Mouse (Mus musculus): ENCODE data around the gene Hnrnpa0. TPM values are rescaled to one million over a fixed set of nuclear protein-coding genes. Genes with fewer than 3 reads are reported as not detected.

Gene Hnrnpa0
- polyA plus RNA-seq, 1 experiment from 2014 or later = 13.7 TPM

- WGBS = 44% methylated on average over 4 of the region's 4 CpGs
- ATAC-seq (replicated peaks; ENCODE audit: extremely low read depth, insufficient read depth, low FRiP score) = no peak
Observed at GRCm38 (mm10) chr13:58129687-58130246, 1.4 kb upstream of the Hnrnpa0 start.

GRCm38 (mm10) chr13:58128768-58129671, 664 bp upstream of the Hnrnpa0 start:
- H3K36me3 ChIP-seq (ENCODE audit: control insufficient read depth, insufficient read depth) = no peaks in the 10 kb centered on the region
- WGBS = under 1% methylated on average over 75 of the region's 83 CpGs
- peak overlapping the region; percentile 97 for H3K9ac ChIP-seq (ENCODE audit: low read length)
- H3K4me2 ChIP-seq (ENCODE audit: low read depth, low read length) = peak overlapping the region; percentile 79
- peak overlapping the region; percentile 99 for H3K27ac ChIP-seq (ENCODE audit: low read length)
- H3K4me3 ChIP-seq (ENCODE audit: low read length) = peak overlapping the region; percentile 83
- no peaks in the 10 kb centered on the region for H3K27me3 ChIP-seq (ENCODE audit: control insufficient read depth, insufficient read depth, low read length)
- H3K9me3 ChIP-seq (replicated peaks; ENCODE audit: control insufficient read depth, low read length) = no peaks in the 10 kb centered on the region
- H3K4me1 ChIP-seq (ENCODE audit: control insufficient read depth, insufficient read depth, low read length) = peaks cover 18% of the 10 kb centered on the region
- peak; percentile 96 for ATAC-seq (replicated peaks; ENCODE audit: extremely low read depth, insufficient read depth, low FRiP score)

More at GRCm38 (mm10) chr13:58129687-58130246, 1.4 kb upstream of the Hnrnpa0 start:
- Histone ChIP-seq H3K27me3 (ENCODE audit: control insufficient read depth, insufficient read depth, low read length) (no peaks in the 10 kb centered on the region), H3K36me3 (ENCODE audit: control insufficient read depth, insufficient read depth) (no peaks in the 10 kb centered on the region), H3K27ac (ENCODE audit: low read length) (peak overlapping the region; percentile 99), H3K4me1 (ENCODE audit: control insufficient read depth, insufficient read depth, low read length) (peaks cover 15% of the 10 kb centered on the region), H3K9me3 (replicated peaks; ENCODE audit: control insufficient read depth, low read length) (no peaks in the 10 kb centered on the region), H3K4me3 (ENCODE audit: low read length) (peak overlapping the region; percentile 83), H3K4me2 (ENCODE audit: low read depth, low read length) (peak overlapping the region; percentile 79), H3K9ac (ENCODE audit: low read length) (peak overlapping the region; percentile 97)

- peaks cover 26% of the 10 kb centered on the region for H3K4me1 ChIP-seq (ENCODE audit: control insufficient read depth, insufficient read depth, low read length)
- under 1% methylated on average over 81 of the region's 81 CpGs for WGBS
- H3K4me3 ChIP-seq (ENCODE audit: low read length) = peak overlapping the region; percentile 83
- H3K9me3 ChIP-seq (replicated peaks; ENCODE audit: control insufficient read depth, low read length) = no peaks in the 10 kb centered on the region
- H3K4me2 ChIP-seq (ENCODE audit: low read depth, low read length) = peak overlapping the region; percentile 80
- peak overlapping the region; percentile 97 for H3K9ac ChIP-seq (ENCODE audit: low read length)
- peak; percentile 30 for ATAC-seq (replicated peaks; ENCODE audit: extremely low read depth, insufficient read depth, low FRiP score)
- H3K27ac ChIP-seq (ENCODE audit: low read length) = peak overlapping the region; percentile 99
- no peaks in the 10 kb centered on the region for H3K36me3 ChIP-seq (ENCODE audit: control insufficient read depth, insufficient read depth)
- no peaks in the 10 kb centered on the region for H3K27me3 ChIP-seq (ENCODE audit: control insufficient read depth, insufficient read depth, low read length)
Observed at GRCm38 (mm10) chr13:58127766-58128361, 492 bp downstream of the Hnrnpa0 start.

GRCm38 (mm10) chr13:58126862-58127765, 1.2 kb downstream of the Hnrnpa0 start:
- H3K4me3 ChIP-seq (ENCODE audit: low read length) = peak overlapping the region; percentile 83
- no peaks in the 10 kb centered on the region for H3K27me3 ChIP-seq (ENCODE audit: control insufficient read depth, insufficient read depth, low read length)
- peaks cover 31% of the 10 kb centered on the region for H3K4me1 ChIP-seq (ENCODE audit: control insufficient read depth, insufficient read depth, low read length)
- peak overlapping the region; percentile 99 for H3K27ac ChIP-seq (ENCODE audit: low read length)
- H3K4me2 ChIP-seq (ENCODE audit: low read depth, low read length) = peak overlapping the region; percentile 80
- H3K36me3 ChIP-seq (ENCODE audit: control insufficient read depth, insufficient read depth) = no peaks in the 10 kb centered on the region
- WGBS = under 1% methylated on average over 58 of the region's 92 CpGs
- peak overlapping the region; percentile 97 for H3K9ac ChIP-seq (ENCODE audit: low read length)
- no peak for ATAC-seq (replicated peaks; ENCODE audit: extremely low read depth, insufficient read depth, low FRiP score)
- H3K9me3 ChIP-seq (replicated peaks; ENCODE audit: control insufficient read depth, low read length) = no peaks in the 10 kb centered on the region

- H3K27ac ChIP-seq (ENCODE audit: low read length) = no peak overlapping the region
- peak overlapping the region; percentile 38 for H3K4me3 ChIP-seq (ENCODE audit: low read length)
- H3K9me3 ChIP-seq (replicated peaks; ENCODE audit: control insufficient read depth, low read length) = no peaks in the 10 kb centered on the region
- no peaks in the 10 kb centered on the region for H3K36me3 ChIP-seq (ENCODE audit: control insufficient read depth, insufficient read depth)
- 31% methylated on average over 7 of the region's 7 CpGs for WGBS
- no peaks in the 10 kb centered on the region for H3K27me3 ChIP-seq (ENCODE audit: control insufficient read depth, insufficient read depth, low read length)
- peaks cover 31% of the 10 kb centered on the region for H3K4me1 ChIP-seq (ENCODE audit: control insufficient read depth, insufficient read depth, low read length)
- no peak for ATAC-seq (replicated peaks; ENCODE audit: extremely low read depth, insufficient read depth, low FRiP score)
- H3K9ac ChIP-seq (ENCODE audit: low read length) = peak overlapping the region; percentile 56
- peak overlapping the region; percentile 80 for H3K4me2 ChIP-seq (ENCODE audit: low read depth, low read length)
Observed at GRCm38 (mm10) chr13:58126126-58126525, 2.2 kb downstream of the Hnrnpa0 start.

- 45% methylated on average over 2 of the region's 2 CpGs for WGBS
- ATAC-seq (replicated peaks; ENCODE audit: extremely low read depth, insufficient read depth, low FRiP score) = no peak
- peaks cover 29% of the 10 kb centered on the region for H3K4me1 ChIP-seq (ENCODE audit: control insufficient read depth, insufficient read depth, low read length)
- H3K9me3 ChIP-seq (replicated peaks; ENCODE audit: control insufficient read depth, low read length) = no peaks in the 10 kb centered on the region
- H3K27me3 ChIP-seq (ENCODE audit: control insufficient read depth, insufficient read depth, low read length) = no peaks in the 10 kb centered on the region
- H3K36me3 ChIP-seq (ENCODE audit: control insufficient read depth, insufficient read depth) = no peaks in the 10 kb centered on the region
- H3K4me3 ChIP-seq (ENCODE audit: low read length) = no peak overlapping the region
- no peak overlapping the region for H3K27ac ChIP-seq (ENCODE audit: low read length)
- no peak overlapping the region for H3K9ac ChIP-seq (ENCODE audit: low read length)
- H3K4me2 ChIP-seq (ENCODE audit: low read depth, low read length) = no peak overlapping the region
Observed at GRCm38 (mm10) chr13:58124989-58125388, 3.4 kb downstream of the Hnrnpa0 start.

GRCm38 (mm10) chr13:58124278-58124677, 4.1 kb downstream of the Hnrnpa0 start:
- H3K36me3 ChIP-seq (ENCODE audit: control insufficient read depth, insufficient read depth) = no peaks in the 10 kb centered on the region
- peaks cover 23% of the 10 kb centered on the region for H3K4me1 ChIP-seq (ENCODE audit: control insufficient read depth, insufficient read depth, low read length)
- no peak overlapping the region for H3K9ac ChIP-seq (ENCODE audit: low read length)
- H3K27ac ChIP-seq (ENCODE audit: low read length) = no peak overlapping the region
- no peaks in the 10 kb centered on the region for H3K9me3 ChIP-seq (replicated peaks; ENCODE audit: control insufficient read depth, low read length)
- ATAC-seq (replicated peaks; ENCODE audit: extremely low read depth, insufficient read depth, low FRiP score) = no peak
- H3K4me2 ChIP-seq (ENCODE audit: low read depth, low read length) = no peak overlapping the region
- 85% methylated on average over 3 of the region's 3 CpGs for WGBS
- H3K27me3 ChIP-seq (ENCODE audit: control insufficient read depth, insufficient read depth, low read length) = no peaks in the 10 kb centered on the region
- no peak overlapping the region for H3K4me3 ChIP-seq (ENCODE audit: low read length)

- no peaks in the 10 kb centered on the region for H3K36me3 ChIP-seq (ENCODE audit: control insufficient read depth, insufficient read depth)
- H3K9ac ChIP-seq (ENCODE audit: low read length) = no peak overlapping the region
- H3K9me3 ChIP-seq (replicated peaks; ENCODE audit: control insufficient read depth, low read length) = no peaks in the 10 kb centered on the region
- no peak overlapping the region for H3K4me2 ChIP-seq (ENCODE audit: low read depth, low read length)
- 0 out of 2 replicates have a peak overlapping the region, but pooled peaks have one; percentile 15 for H3K27ac ChIP-seq (ENCODE audit: low read length)
- no peak overlapping the region for H3K4me3 ChIP-seq (ENCODE audit: low read length)
- WGBS = 67% methylated on average over 8 of the region's 8 CpGs
- no peak for ATAC-seq (replicated peaks; ENCODE audit: extremely low read depth, insufficient read depth, low FRiP score)
- H3K4me1 ChIP-seq (ENCODE audit: control insufficient read depth, insufficient read depth, low read length) = peaks cover 23% of the 10 kb centered on the region
- no peaks in the 10 kb centered on the region for H3K27me3 ChIP-seq (ENCODE audit: control insufficient read depth, insufficient read depth, low read length)
Observed at GRCm38 (mm10) chr13:58123381-58123780, 5.0 kb downstream of the Hnrnpa0 start.
